Comparison of ENCODE assay signal across 10 mouse cellular contexts in the genomic region with DNA sequence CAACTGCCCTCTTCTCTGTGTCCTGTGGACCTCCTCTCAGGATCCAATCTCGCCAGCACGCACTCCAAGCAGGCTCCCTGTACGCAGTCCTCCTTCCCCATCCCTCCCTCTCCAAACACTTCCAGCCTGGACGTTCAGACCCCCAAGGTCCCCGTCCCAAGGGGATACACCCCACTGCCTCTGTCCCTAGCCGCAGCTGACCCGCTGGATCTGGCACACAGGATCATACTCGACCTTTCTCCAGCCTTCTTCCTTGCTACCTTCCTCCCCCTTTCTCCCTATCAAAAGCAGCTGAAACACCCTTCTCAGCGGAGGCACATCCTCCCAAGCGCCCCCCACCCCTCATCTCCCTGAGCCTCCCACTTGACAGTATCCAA. TPM values are rescaled to one million over a fixed set of nuclear protein-coding genes. Genes with fewer than 3 reads are reported as not detected.
DNase-seq lines count a peak whose midpoint lies in the region; ATAC-seq and TF ChIP-seq lines count a peak whose summit lies in the region.
"Had no signal": no experiment of that assay in that cellular context is flagged by ENCODE, and none has a peak within 500 bp of the region (broad histone marks: within the 10 kb centered on the region; RNA-seq: fewer than 3 reads in every experiment).

No protein-coding gene starts in this region.

- no peaks in the 10 kb centered on the region for H3K36me3 ChIP-seq in testis, adult 2 months (ENCODE audit: control insufficient read depth, insufficient read depth, low read length)
- no peaks in the 10 kb centered on the region for H3K36me3 ChIP-seq in limb, embryonic 15.5 days

- 0 out of 2 replicates have a peak, but pooled peaks have one; percentile 4 for ATAC-seq in limb, embryonic 15.5 days (ENCODE audit: insufficient number of reproducible peaks, low FRiP score, low TSS enrichment, low read depth)

- no peaks in the 10 kb centered on the region for H3K9me3 ChIP-seq in limb, embryonic 15.5 days

- peak overlapping the region; percentile 9 for H3K4me3 ChIP-seq in testis, adult 2 months (ENCODE audit: control insufficient read depth, low read depth, low read length)
- H3K4me3 ChIP-seq in limb, embryonic 15.5 days, result peak overlapping the region; percentile 45

- peak overlapping the region; percentile 76 for H3K4me2 ChIP-seq in limb, embryonic 15.5 days

- under 1% methylated on average over 10 of the region's 10 CpGs for WGBS in limb, embryonic 15.5 days

- H3K9ac ChIP-seq in limb, embryonic 15.5 days, result no peak overlapping the region

- H3K4me1 ChIP-seq in testis, adult 2 months (ENCODE audit: control insufficient read depth, insufficient read depth, low read length), result peaks cover 14% of the 10 kb centered on the region
- H3K4me1 ChIP-seq in limb, embryonic 15.5 days, result peaks cover 19% of the 10 kb centered on the region

- DNase-seq in cerebellum, postnatal 4 days (ENCODE audit: low spot score in 2 of 2), result peak; percentile 20 to 44
- DNase-seq in cerebellum, adult 9-10 months, result no peak
- no peak for DNase-seq in testis, postnatal 14 days (ENCODE audit: low spot score)
- no peak for DNase-seq in right cerebral cortex, postnatal 10 days (ENCODE audit: low spot score in 2 of 2)
- no peak for DNase-seq in c-Kit-positive CD71-positive TER-119-positive erythroid progenitor cells, embryonic 14.5 days (ENCODE audit: low spot score)
- DNase-seq in kidney, postnatal 36 days, result no peak
- DNase-seq: gastrocnemius, postnatal 25 days; lung, adult 18-20 months had no signal

- no peak for TF ChIP-seq POLR2A in testis, adult 2 months (IDR thresholded peaks at IDR 0.05; ENCODE audit: control insufficient read depth, low read depth, low read length)

- no peaks in the 10 kb centered on the region; the same call in 1 of the 2 replicates for H3K27me3 ChIP-seq in testis, adult 2 months (ENCODE audit: control insufficient read depth, insufficient read depth, low read length)
- H3K27me3 ChIP-seq in limb, embryonic 15.5 days, result peaks cover 52% of the 10 kb centered on the region

- no peak for TF ChIP-seq CTCF in testis, adult 2 months (IDR thresholded peaks at IDR 0.05; ENCODE audit: control insufficient read depth, insufficient read depth, insufficient replicate concordance, low read depth, low read length)

- H3K27ac ChIP-seq in testis, adult 2 months (ENCODE audit: control insufficient read depth, insufficient read depth, low read depth, low read length), result no peak overlapping the region
- no peak overlapping the region for H3K27ac ChIP-seq in limb, embryonic 15.5 days

RNA-seq across cellular contexts. Expression of a gene that starts 0.8 kb away (rescaled TPM):
- 0.47 and 0.54 TPM in 2 replicates for polyA plus RNA-seq in testis, adult 2 months (2012; rRNA removed)
- 4.2 and 4.4 TPM in 2 replicates for polyA plus RNA-seq in limb, embryonic 15.5 days (2015; fragmentation: Nextera tagmentation; extraction: Ambion mirVana)

Comparison
In these comparisons a context has a peak if more than half of its experiments do, and no peak if none do; other contexts are left out.
1. DNase-seq: peak in cerebellum, postnatal 4 days (2 of 2); none in cerebellum, adult 9-10 months (single experiment), testis, postnatal 14 days (single experiment), right cerebral cortex, postnatal 10 days (0 of 2), c-Kit-positive CD71-positive TER-119-positive erythroid progenitor cells, embryonic 14.5 days (single experiment) and kidney, postnatal 36 days (0 of 2).